Mouse (Mus musculus) lung, postnatal 0 days (tissue): ENCODE results near the gene Slx4ip. TPM values are rescaled to one million over a fixed set of nuclear protein-coding genes. Genes with fewer than 3 reads are reported as not detected.

Experiments
- ATAC-seq: fragments of 200-750 bp; cut with Nextera tagmentation; 2 replicates; pipeline ENCODE4 v1.8.0; 2017; ENCODE audit warnings: moderate library complexity
- DNase-seq: peaks from one replicate; pipeline ENCODE4 v3.0.0-alpha.2; 2016; ENCODE audit warnings: low spot score
- H3K27ac ChIP-seq: fragments of 300-500 bp; sonication (generic); 2 replicates; pipeline ENCODE4 v1.5.1; 2014; ENCODE audit warnings: antibody characterized with exemption, mild to moderate bottlenecking, low read length, mixed read lengths
- H3K27me3 ChIP-seq: fragments of 300-500 bp; sonication (generic); replicated peaks from 2 replicates; pipeline ENCODE4 v1.6.1; 2014; ENCODE audit warnings: low read length, mixed read lengths; ENCODE audit not compliant: insufficient read depth
- H3K36me3 ChIP-seq: fragments of 300-500 bp; sonication (generic); 2 replicates; pipeline ENCODE4 v1.6.1; 2014; ENCODE audit warnings: low read length, mixed read lengths; ENCODE audit not compliant: insufficient read depth
- H3K4me1 ChIP-seq: fragments of 300-500 bp; sonication (generic); 2 replicates; pipeline ENCODE4 v1.6.1; 2014; ENCODE audit warnings: antibody characterized with exemption, low read depth, low read length, mixed read lengths; ENCODE audit not compliant: insufficient read depth
- H3K4me2 ChIP-seq: fragments of 300-500 bp; sonication (generic); replicated peaks from 2 replicates; pipeline ENCODE4 v1.6.1; 2014; ENCODE audit warnings: low read depth, mild to moderate bottlenecking, low read length, moderate library complexity, mixed read lengths
- H3K4me3 ChIP-seq: fragments of 300-500 bp; sonication (generic); 2 replicates; pipeline ENCODE4 v1.5.1; 2014; ENCODE audit warnings: low read depth, low read length
- H3K9ac ChIP-seq: fragments of 300-500 bp; sonication (generic); replicated peaks from 2 replicates; pipeline ENCODE4 v1.6.1; 2014; ENCODE audit warnings: low read depth, mild to moderate bottlenecking
- H3K9me3 ChIP-seq: fragments of 300-500 bp; sonication (generic); 2 replicates; pipeline ENCODE4 v1.6.1; 2016; ENCODE audit warnings: low read length, mixed read lengths
- CTCF ChIP-seq: IDR thresholded peaks from 2 replicates; pipeline ENCODE4 v1.5.1; 2016; ENCODE audit warnings: antibody characterized with exemption, mild to moderate bottlenecking
- EP300 ChIP-seq: IDR thresholded peaks from 2 replicates; pipeline ENCODE4 v1.6.1; 2016; ENCODE audit warnings: antibody characterized with exemption, mild to moderate bottlenecking, control low read depth
- WGBS: fragments of 180-500 bp; shearing (Covaris S2); extraction: QIAGEN DNeasy Blood & Tissue Kit; methylation state at CpG from one replicate; pipeline ENCODE4 v1.1.7; 2014; 5-methylcytosine and 5-hydroxymethylcytosine counted together
- polyA plus RNA-seq: library from polyadenylated mRNA; unstranded; fragments of >200 nt; fragmentation: Nextera tagmentation; extraction: Ambion mirVana; gene quantifications from 2 replicates; pipeline ENCODE4 v1.2.1, GENCODE M21; 2015

Slx4ip gene
- polyA plus RNA-seq, 1 experiment from 2014 or later: 3.1 TPM

GRCm38 (mm10) chr2:136914334-136914902 lies 23.4 kb downstream of the Slx4ip start:
- no peak for TF ChIP-seq EP300
- peak; percentile 69 for TF ChIP-seq CTCF
- Histone ChIP-seq H3K27me3 (no peaks in the 10 kb centered on the region), H3K4me1 (0 out of 2 replicates have a peak, but pooled peaks cover 6% of the 10 kb centered on the region), H3K9me3 (no peaks in the 10 kb centered on the region), H3K27ac (no peak overlapping the region), H3K4me3 (no peak overlapping the region), H3K9ac (no peak overlapping the region), H3K36me3 (no peaks in the 10 kb centered on the region), H3K4me2 (no peak overlapping the region)
- ATAC-seq (peak; percentile 62), DNase-seq (peak; percentile 70)
- WGBS: 37% methylated on average over 3 of the region's 3 CpGs

- 87% methylated on average over 1 of the region's 1 CpGs for WGBS
- no peaks in the 10 kb centered on the region for H3K27me3 ChIP-seq
- H3K9me3 ChIP-seq: no peaks in the 10 kb centered on the region
- H3K9ac ChIP-seq: no peak overlapping the region
- no peaks in the 10 kb centered on the region for H3K36me3 ChIP-seq
- TF ChIP-seq CTCF (no peak), EP300 (no peak)
- no peak for ATAC-seq
- H3K4me1 ChIP-seq: no peaks in the 10 kb centered on the region
- DNase-seq: no peak
- no peak overlapping the region for H3K4me3 ChIP-seq
- no peak overlapping the region for H3K27ac ChIP-seq
- H3K4me2 ChIP-seq: no peak overlapping the region
These were observed 28.4 kb downstream of the Slx4ip start for GRCm38 (mm10) chr2:136919433-136919832.

GRCm38 (mm10) chr2:136920257-136920993 lies 29.4 kb downstream of the Slx4ip start:
- Histone ChIP-seq H3K27me3 (no peaks in the 10 kb centered on the region), H3K9ac (no peak overlapping the region), H3K27ac (no peak overlapping the region), H3K36me3 (no peaks in the 10 kb centered on the region), H3K4me2 (no peak overlapping the region), H3K4me1 (no peaks in the 10 kb centered on the region), H3K4me3 (no peak overlapping the region), H3K9me3 (no peaks in the 10 kb centered on the region)
- no peak for DNase-seq
- TF ChIP-seq CTCF: no peak
- 71% methylated on average over 3 of the region's 3 CpGs for WGBS
- ATAC-seq: no peak

- Histone ChIP-seq H3K4me2 (no peak overlapping the region), H3K27ac (no peak overlapping the region)
These were observed 30.0 kb downstream of the Slx4ip start for GRCm38 (mm10) chr2:136921003-136921408.

GRCm38 (mm10) chr2:136936391-136937288 lies 45.6 kb downstream of the Slx4ip start:
- Histone ChIP-seq H3K27me3 (no peaks in the 10 kb centered on the region), H3K4me2 (no peak overlapping the region), H3K4me1 (no peaks in the 10 kb centered on the region), H3K36me3 (no peaks in the 10 kb centered on the region), H3K9ac (no peak overlapping the region), H3K4me3 (no peak overlapping the region), H3K27ac (no peak overlapping the region), H3K9me3 (no peaks in the 10 kb centered on the region)
- 86% methylated on average over 4 of the region's 4 CpGs for WGBS
- ATAC-seq: peak; percentile 33; the same call in 1 of the 2 replicates
- DNase-seq: peak; percentile 33
- no peak for TF ChIP-seq CTCF
- TF ChIP-seq EP300: no peak

More at GRCm38 (mm10) chr2:136921003-136921408, 30.0 kb downstream of the Slx4ip start:
- H3K27me3 ChIP-seq: no peaks in the 10 kb centered on the region
- peak; percentile 42 for DNase-seq
- ATAC-seq: peak; percentile 57
- no peaks in the 10 kb centered on the region for H3K4me1 ChIP-seq
- no peak overlapping the region for H3K4me3 ChIP-seq
- no peaks in the 10 kb centered on the region for H3K9me3 ChIP-seq
- 34% methylated on average over 4 of the region's 4 CpGs for WGBS
- no peaks in the 10 kb centered on the region for H3K36me3 ChIP-seq
- no peak overlapping the region for H3K9ac ChIP-seq
- TF ChIP-seq CTCF (no peak), EP300 (no peak)

GRCm38 (mm10) chr2:136938249-136938648 lies 47.2 kb downstream of the Slx4ip start:
- WGBS: 82% methylated on average over 1 of the region's 1 CpGs
- TF ChIP-seq EP300: no peak
- DNase-seq: no peak

More at GRCm38 (mm10) chr2:136938249-136938648, 47.2 kb downstream of the Slx4ip start:
- Histone ChIP-seq H3K4me2 (no peak overlapping the region), H3K27me3 (no peaks in the 10 kb centered on the region), H3K4me1 (no peaks in the 10 kb centered on the region), H3K9me3 (no peaks in the 10 kb centered on the region), H3K27ac (no peak overlapping the region), H3K36me3 (no peaks in the 10 kb centered on the region), H3K4me3 (no peak overlapping the region), H3K9ac (no peak overlapping the region)
- ATAC-seq: no peak
